Mouse (Mus musculus): ENCODE data around the gene Cdk5r1.

Cdk5r1 gene

GRCm38 (mm10) chr11:80481409-80482050 is 4.7 kb downstream of the Cdk5r1 start:
- no peak for DNase-seq (ENCODE audit: low spot score)

DNA sequence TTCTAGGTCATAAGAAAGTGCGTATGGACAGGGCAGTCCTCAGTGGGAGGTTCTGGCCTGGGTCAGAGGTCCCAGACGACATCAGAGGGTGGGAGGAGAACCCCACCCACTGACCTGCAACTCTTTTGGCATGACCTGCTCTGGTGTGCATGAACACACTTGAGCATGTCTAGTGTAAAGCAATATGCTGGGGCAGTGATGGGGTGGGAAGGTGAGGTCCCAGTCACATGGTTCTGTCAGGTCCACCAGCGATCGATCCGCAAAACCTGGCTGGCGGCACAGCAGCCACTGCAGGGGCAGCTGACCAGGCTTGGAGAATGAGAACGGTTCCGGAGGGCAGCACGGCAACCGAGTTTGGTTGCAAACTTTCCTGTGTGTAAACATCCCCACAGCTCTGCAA is 5.5 kb downstream of the Cdk5r1 start:
- DNase-seq (ENCODE audit: low spot score), result no peak

DNA sequence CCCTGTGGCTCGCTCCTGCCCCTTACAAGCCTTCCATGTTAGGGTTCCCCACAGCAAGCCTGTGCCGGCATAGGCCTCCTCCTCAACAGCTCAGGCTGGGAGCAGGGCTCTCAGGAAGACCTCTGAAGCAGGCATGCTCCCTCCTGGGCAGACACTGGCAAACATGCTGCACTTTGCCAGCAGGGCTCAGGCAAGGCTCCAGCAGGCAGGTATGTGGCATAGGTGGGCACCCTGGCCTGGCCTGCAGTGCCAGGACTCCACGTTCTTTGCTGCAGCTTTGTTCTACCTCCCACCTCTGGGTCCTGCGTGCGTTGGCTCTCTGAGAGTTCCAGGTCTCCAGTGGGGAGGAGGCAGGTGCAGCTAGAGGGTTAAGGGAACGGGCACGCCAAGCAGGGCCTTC is 6.1 kb downstream of the Cdk5r1 start:
- DNase-seq (ENCODE audit: low spot score), result no peak

DNA sequence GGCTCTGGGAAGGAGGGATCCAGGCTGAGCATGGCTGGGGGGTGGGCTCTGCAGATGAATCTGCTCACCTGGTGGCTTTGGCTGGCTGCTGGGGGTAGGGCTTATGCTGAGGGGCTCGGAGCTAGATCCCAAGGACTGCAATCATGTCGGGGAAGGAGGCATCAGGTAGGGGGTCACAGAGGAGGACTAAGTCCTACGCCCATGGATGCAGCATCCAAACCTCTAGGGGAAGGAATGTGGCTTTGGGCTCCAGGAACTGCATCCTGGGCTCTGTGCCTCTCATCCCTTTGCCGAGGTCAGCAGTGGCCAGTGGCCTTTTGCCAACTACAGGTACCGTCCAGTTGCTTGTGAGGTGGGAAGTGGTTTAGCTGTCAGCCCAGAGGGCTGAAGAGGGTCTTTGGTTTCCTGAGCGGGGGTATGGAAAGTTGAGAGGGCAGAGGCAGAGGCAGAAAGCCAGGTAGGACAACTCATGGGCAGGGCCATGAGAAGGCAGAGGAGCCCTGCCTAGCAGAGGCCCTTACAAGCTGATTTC is 6.8 kb downstream of the Cdk5r1 start:
- DNase-seq (ENCODE audit: low spot score), result no peak

DNA sequence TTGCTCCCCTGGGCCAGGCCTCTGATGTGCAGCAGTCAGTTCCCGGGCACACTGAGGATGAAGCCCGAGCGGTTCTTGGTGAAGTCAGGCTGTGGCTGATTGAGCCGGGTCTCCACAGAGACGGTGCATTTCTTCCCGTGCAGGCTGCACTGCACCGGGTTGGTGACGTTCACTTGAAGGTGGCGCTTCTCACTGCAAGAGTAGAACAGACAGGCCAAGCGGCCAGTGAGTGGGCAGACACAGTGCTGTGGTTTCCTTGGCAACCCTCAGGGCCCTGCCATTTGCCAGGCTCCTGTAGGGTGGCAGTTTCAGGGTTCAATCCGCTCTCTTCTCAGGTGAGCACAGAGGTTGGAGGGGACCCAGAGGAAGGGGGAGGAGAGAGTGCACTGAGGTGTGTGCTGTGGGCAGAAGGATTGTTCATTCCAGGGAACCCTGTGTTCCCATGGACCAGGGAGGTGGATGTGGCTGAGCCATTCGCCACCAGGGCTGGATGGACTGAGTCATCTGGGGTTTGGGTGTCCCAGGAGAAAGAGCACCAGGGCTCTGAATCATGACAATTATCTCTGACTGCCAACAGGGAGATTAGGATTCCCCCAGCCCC is 7.5 kb downstream of the Cdk5r1 start:
- no peak for DNase-seq (ENCODE audit: low spot score)

- DNase-seq (ENCODE audit: low spot score), result no peak
Measured at GRCm38 (mm10) chr11:80485120-80485551, 8.3 kb downstream of the Cdk5r1 start.

DNA sequence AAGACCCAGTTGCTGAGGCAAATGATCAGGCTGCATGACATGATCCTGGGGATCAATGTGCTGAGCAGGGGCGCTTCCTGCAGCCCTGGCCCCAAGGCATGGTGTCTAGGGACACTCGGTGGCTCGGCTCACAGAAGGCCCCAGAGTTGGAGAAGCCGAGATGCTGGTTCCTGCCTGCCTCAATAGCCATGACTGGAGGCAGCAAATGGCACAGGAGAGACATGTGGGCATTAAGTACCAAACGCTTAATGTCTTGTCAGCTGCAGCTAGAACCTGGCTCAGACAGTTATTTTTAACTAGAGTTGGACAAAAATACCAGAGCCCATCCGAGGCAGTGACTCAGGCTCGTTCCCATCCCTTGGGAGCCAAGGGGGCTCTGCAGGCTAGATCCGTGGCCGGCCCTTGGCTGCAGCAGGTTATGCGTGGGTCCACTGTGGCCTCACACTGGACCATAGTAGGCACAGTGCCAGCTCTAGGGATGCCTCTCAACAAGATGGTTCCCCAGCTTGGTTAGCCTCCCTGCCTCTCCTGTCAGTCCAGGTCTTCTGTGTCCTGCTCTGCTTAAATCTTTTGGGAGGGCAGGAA is 8.9 kb downstream of the Cdk5r1 start:
- no peak for DNase-seq (ENCODE audit: low spot score)

GRCm38 (mm10) chr11:80487904-80488587 is 11.2 kb downstream of the Cdk5r1 start:
- DNase-seq (ENCODE audit: low spot score), result no peak

- DNase-seq (ENCODE audit: low spot score), result no peak
Measured at GRCm38 (mm10) chr11:80489172-80489881, 12.5 kb downstream of the Cdk5r1 start.

GRCm38 (mm10) chr11:80489882-80490196 is 13.0 kb downstream of the Cdk5r1 start:
- DNase-seq (ENCODE audit: low spot score), result no peak

GRCm38 (mm10) chr11:80490831-80491230 is 14.0 kb downstream of the Cdk5r1 start:
- no peak for DNase-seq (ENCODE audit: low spot score)

DNA sequence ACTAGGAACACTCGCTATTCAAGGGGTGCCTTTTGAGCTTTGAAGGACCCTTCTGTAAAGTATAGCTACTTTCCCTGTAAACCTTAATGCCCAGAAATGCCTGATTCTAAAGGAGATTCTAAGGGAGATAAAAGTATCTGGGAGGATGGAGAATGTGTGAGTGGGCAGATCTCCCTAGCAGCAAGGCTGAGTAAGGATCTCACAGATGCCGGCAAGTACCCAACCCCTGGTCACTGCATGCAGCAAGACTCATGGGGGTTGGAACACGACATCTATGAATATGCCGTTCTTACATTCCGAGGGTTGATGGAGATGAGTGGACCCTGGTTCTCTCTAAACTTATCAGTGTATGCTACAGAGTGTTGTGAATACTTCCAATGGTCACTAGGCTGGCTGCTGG is 16.4 kb downstream of the Cdk5r1 start:
- DNase-seq (ENCODE audit: low spot score), result no peak

GRCm38 (mm10) chr11:80494852-80495251 is 18.0 kb downstream of the Cdk5r1 start:
- no peak for DNase-seq (ENCODE audit: low spot score)

DNA sequence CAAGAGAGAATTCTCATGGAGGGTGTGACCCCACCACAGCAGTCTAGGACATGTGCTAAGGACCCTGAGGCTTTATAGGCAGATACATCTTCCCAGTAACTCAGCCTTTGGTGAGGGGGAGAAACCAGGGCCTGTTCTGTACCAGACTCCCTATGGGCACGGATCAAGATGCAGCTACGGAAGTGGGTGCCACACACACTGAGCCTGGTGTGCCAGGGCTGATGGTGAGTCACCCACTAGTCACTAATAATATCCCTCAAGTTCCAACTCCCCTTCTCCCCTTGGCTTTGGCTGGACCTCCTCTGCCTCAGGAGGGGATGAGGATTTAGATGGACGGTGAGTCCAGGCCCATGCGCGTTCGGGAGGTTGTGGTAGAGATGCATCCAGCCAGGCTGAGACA is 19.1 kb downstream of the Cdk5r1 start:
- DNase-seq (ENCODE audit: low spot score), result no peak

DNA sequence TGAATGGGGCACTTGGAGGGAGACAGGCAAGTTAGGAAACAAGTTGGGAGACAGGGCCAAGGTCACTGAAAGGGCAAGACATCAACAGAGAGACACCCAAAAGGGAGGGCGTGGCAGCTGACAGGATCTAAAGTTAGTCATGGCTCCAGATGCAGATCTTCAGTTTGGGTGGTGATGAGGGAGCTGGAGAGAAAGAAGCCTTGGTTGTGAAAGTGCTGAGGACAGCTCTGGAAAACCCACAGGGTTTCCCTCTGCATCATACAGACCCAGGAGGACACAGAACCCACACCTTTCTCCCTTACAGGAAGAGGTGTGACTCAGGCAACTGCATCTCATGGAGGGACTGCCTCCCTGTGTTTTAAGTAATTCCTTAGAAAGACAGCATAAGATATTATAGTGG is 19.8 kb downstream of the Cdk5r1 start:
- DNase-seq (ENCODE audit: low spot score), result no peak

GRCm38 (mm10) chr11:80497225-80497919 is 20.5 kb downstream of the Cdk5r1 start:
- DNase-seq (ENCODE audit: low spot score), result no peak

- DNase-seq (ENCODE audit: low spot score), result no peak
Measured at GRCm38 (mm10) chr11:80498328-80499070, 21.7 kb downstream of the Cdk5r1 start.

- no peak for DNase-seq (ENCODE audit: low spot score)
Measured at GRCm38 (mm10) chr11:80499550-80499952, 22.7 kb downstream of the Cdk5r1 start.

GRCm38 (mm10) chr11:80503281-80503680 is 26.5 kb downstream of the Cdk5r1 start:
- DNase-seq (ENCODE audit: low spot score), result no peak

- DNase-seq (ENCODE audit: low spot score), result no peak
Measured at GRCm38 (mm10) chr11:80503726-80504452, 27.1 kb downstream of the Cdk5r1 start.
